Comparison of ENCODE assay signal across 20 mouse cellular contexts in genomic region chr2:157927815-157928214, GRCm38 (mm10). TPM values are rescaled to one million over a fixed set of nuclear protein-coding genes. Genes with fewer than 3 reads are reported as not detected.
DNase-seq lines count a peak whose midpoint lies in the region; ATAC-seq and TF ChIP-seq lines count a peak whose summit lies in the region.
"Had no signal": no experiment of that assay in that cellular context is flagged by ENCODE, and none has a peak within 500 bp of the region (broad histone marks: within the 10 kb centered on the region; RNA-seq: fewer than 3 reads in every experiment).

No protein-coding gene starts in this region.

- no peak for TF ChIP-seq POLR2A in kidney, adult 2 months (IDR thresholded peaks at IDR 0.05; ENCODE audit: low read depth, low read length)

- no peaks in the 10 kb centered on the region for H3K36me3 ChIP-seq in kidney, embryonic 15.5 days
- no peaks in the 10 kb centered on the region for H3K36me3 ChIP-seq in kidney, adult 2 months (ENCODE audit: control insufficient read depth, insufficient read depth, low read length)
- no peaks in the 10 kb centered on the region for H3K36me3 ChIP-seq in forebrain, embryonic 15.5 days
- no peaks in the 10 kb centered on the region for H3K36me3 ChIP-seq in midbrain, embryonic 10.5 days
- H3K36me3 ChIP-seq in neural tube, embryonic 15.5 days: no peaks in the 10 kb centered on the region

- no peak overlapping the region for H3K4me2 ChIP-seq in kidney, embryonic 15.5 days
- no peak overlapping the region for H3K4me2 ChIP-seq in forebrain, embryonic 15.5 days (replicated peaks)
- H3K4me2 ChIP-seq in neural tube, embryonic 15.5 days: peak overlapping the region; percentile 34

- ATAC-seq in kidney, embryonic 15.5 days (replicated peaks; ENCODE audit: low FRiP score): 0 out of 2 replicates have a peak, but pooled peaks have one; percentile 11
- ATAC-seq in forebrain, embryonic 15.5 days (replicated peaks): no peak
- no peak for ATAC-seq in neural tube, embryonic 15.5 days (ENCODE audit: low FRiP score)
- ATAC-seq: inflammation-experienced regulatory T-cells, adult 6 months had no signal

- no peaks in the 10 kb centered on the region for H3K9me3 ChIP-seq in kidney, embryonic 15.5 days (replicated peaks)
- H3K9me3 ChIP-seq in forebrain, embryonic 15.5 days: no peaks in the 10 kb centered on the region
- no peaks in the 10 kb centered on the region for H3K9me3 ChIP-seq in midbrain, embryonic 10.5 days (replicated peaks)
- H3K9me3 ChIP-seq in neural tube, embryonic 15.5 days (replicated peaks): no peaks in the 10 kb centered on the region

- H3K27me3 ChIP-seq in kidney, embryonic 15.5 days: peaks cover 22% of the 10 kb centered on the region
- no peaks in the 10 kb centered on the region for H3K27me3 ChIP-seq in kidney, adult 2 months (replicated peaks; ENCODE audit: control insufficient read depth, insufficient read depth, low read length)
- no peaks in the 10 kb centered on the region; the same call in 1 of the 2 replicates for H3K27me3 ChIP-seq in forebrain, embryonic 15.5 days
- H3K27me3 ChIP-seq in midbrain, embryonic 10.5 days (ENCODE audit: low read depth, poor library complexity, severe bottlenecking): peaks cover 29% of the 10 kb centered on the region
- no peaks in the 10 kb centered on the region for H3K27me3 ChIP-seq in neural tube, embryonic 15.5 days (replicated peaks)

- H3K4me1 ChIP-seq in kidney, embryonic 15.5 days: peaks cover 35% of the 10 kb centered on the region
- H3K4me1 ChIP-seq in kidney, adult 2 months (ENCODE audit: control insufficient read depth, insufficient read depth, low read length): no peaks in the 10 kb centered on the region
- peaks cover 25% of the 10 kb centered on the region for H3K4me1 ChIP-seq in forebrain, embryonic 15.5 days
- peaks cover 23% of the 10 kb centered on the region for H3K4me1 ChIP-seq in midbrain, embryonic 10.5 days
- peaks cover 59% of the 10 kb centered on the region for H3K4me1 ChIP-seq in neural tube, embryonic 15.5 days

- no peak for TF ChIP-seq CTCF in kidney, adult 2 months (conservative IDR thresholded peaks at IDR 0.05; ENCODE audit: insufficient read depth, insufficient read length, low read depth, low read length)

- no peak overlapping the region for H3K4me3 ChIP-seq in kidney, embryonic 15.5 days (replicated peaks)
- no peak overlapping the region for H3K4me3 ChIP-seq in kidney, adult 2 months (ENCODE audit: insufficient read depth, low read depth, low read length)
- no peak overlapping the region for H3K4me3 ChIP-seq in forebrain, embryonic 15.5 days
- H3K4me3 ChIP-seq in midbrain, embryonic 10.5 days: no peak overlapping the region
- H3K4me3 ChIP-seq in neural tube, embryonic 15.5 days (replicated peaks): no peak overlapping the region
- H3K4me3 ChIP-seq: myocyte had no signal

- H3K27ac ChIP-seq in kidney, embryonic 15.5 days: no peak overlapping the region
- no peak overlapping the region for H3K27ac ChIP-seq in kidney, adult 2 months (ENCODE audit: insufficient read depth, low read depth, low read length)
- 0 out of 2 replicates have a peak overlapping the region, but pooled peaks have one; percentile 6 for H3K27ac ChIP-seq in forebrain, embryonic 15.5 days (replicated peaks)
- H3K27ac ChIP-seq in midbrain, embryonic 10.5 days (replicated peaks): peak overlapping the region; percentile 59; the same call in 1 of the 2 replicates
- H3K27ac ChIP-seq in neural tube, embryonic 15.5 days (replicated peaks): peak overlapping the region; percentile 65
- H3K27ac ChIP-seq: kidney, postnatal 0 days had no signal

- 19% methylated on average over 2 of the region's 2 CpGs for WGBS in kidney, embryonic 15.5 days
- WGBS in kidney, adult 2 months: 39% methylated on average over 2 of the region's 2 CpGs
- 14% methylated on average over 2 of the region's 2 CpGs for WGBS in forebrain, embryonic 15.5 days
- WGBS in midbrain, embryonic 10.5 days: 10% methylated on average over 2 of the region's 2 CpGs
- WGBS in neural tube, embryonic 15.5 days: 11% methylated on average over 2 of the region's 2 CpGs

- no peak overlapping the region for H3K9ac ChIP-seq in kidney, embryonic 15.5 days
- H3K9ac ChIP-seq in forebrain, embryonic 15.5 days (replicated peaks): no peak overlapping the region
- no peak overlapping the region; the same call in 1 of the 2 replicates for H3K9ac ChIP-seq in neural tube, embryonic 15.5 days (replicated peaks)

- no peak for DNase-seq in kidney, adult 2 months
- DNase-seq in midbrain, embryonic 10.5 days (ENCODE audit: low spot score): no peak
- no peak for DNase-seq in gastrocnemius, postnatal 10 days
- DNase-seq in natural killer cell, adult 2 months (ENCODE audit: low spot score in 2 of 2): no peak
- no peak for DNase-seq in left cerebral cortex, adult 11 months (ENCODE audit: low spot score)
- DNase-seq: adrenal gland, postnatal 14 days; cerebellum, adult 9-11 months; lung, adult 18-20 months; lung, postnatal 4 days; right cerebral cortex, adult 18-20 months; thymus, postnatal 36 days had no signal

RNA-seq across cellular contexts. Expression of gene Vstm2l, which starts 13.4 kb away (rescaled TPM):
- 0.40 and 0.74 TPM in 2 replicates for polyA plus RNA-seq in kidney, embryonic 15.5 days (2015; fragmentation: Nextera tagmentation; extraction: Ambion mirVana)
- polyA plus RNA-seq in kidney, adult 2 months (2012; rRNA removed): 0.23 and 0.53 TPM in 2 replicates
- polyA plus RNA-seq in forebrain, embryonic 15.5 days (2015; fragmentation: Nextera tagmentation; extraction: Ambion mirVana): 7.7 and 8.4 TPM in 2 replicates
- 0.53 and 1.4 TPM in 2 replicates for polyA plus RNA-seq in midbrain, embryonic 10.5 days (2016; fragmentation: Nextera tagmentation; extraction: Ambion mirVana)
- 31.2 and 42.9 TPM in 2 replicates for polyA plus RNA-seq in neural tube, embryonic 15.5 days (2015; fragmentation: Nextera tagmentation; extraction: Ambion mirVana)
- total RNA-seq in gastrocnemius, postnatal 10 days (2021): under 1 TPM; 0.40 to 0.45 TPM
- total RNA-seq: MEL had no signal
- polyA plus RNA-seq: heart, embryonic 14.5 days; inflammation-experienced regulatory T-cells, adult 6 months; myocyte; spleen, adult 2 months had no signal

Comparison
In these comparisons a context has a peak if more than half of its experiments do, and no peak if none do; other contexts are left out.
1. H3K27ac ChIP-seq: peak in forebrain, embryonic 15.5 days (single experiment), midbrain, embryonic 10.5 days (single experiment) and neural tube, embryonic 15.5 days (single experiment); none in kidney, embryonic 15.5 days (single experiment) and kidney, adult 2 months (single experiment).